Mouse (Mus musculus) spleen, postnatal 14 days (tissue): ENCODE results near the gene Lima1.
A peak's percentile ranks its signal among the peaks of the same experiment; 100 is the strongest.
"Not testable (repeated sequence)": the region's sequence is repeated elsewhere in the genome, so short reads cannot be mapped to it uniquely, and the experiment has no call there.

ENCODE experiments used
- DNase-seq, 2 experiments: peaks; one replicate each; pipeline ENCODE4 v3.0.0; 2021 to 2022; ENCODE audit warnings: low spot score in 2 of 2

Gene Lima1

DNA sequence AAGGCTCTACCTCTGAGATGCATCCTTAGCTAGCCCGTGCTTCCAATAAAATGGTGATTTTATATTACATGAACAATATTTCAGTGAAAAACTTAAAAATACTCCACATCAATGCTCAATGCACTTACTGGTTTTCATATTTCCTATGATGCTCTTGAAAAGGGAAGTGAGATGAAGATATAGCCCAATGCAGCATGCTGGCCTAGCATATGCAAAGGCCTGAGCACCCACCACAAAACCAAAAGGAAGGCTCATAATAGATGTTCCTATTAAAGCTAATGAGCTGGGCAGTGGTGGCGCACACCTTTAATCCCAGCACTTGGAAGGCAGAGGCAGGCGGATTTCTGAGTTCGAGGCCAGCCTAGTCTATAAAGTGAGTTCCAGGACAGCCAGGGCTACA, 69.6 kb downstream of the Lima1 start:
- no peak for DNase-seq

DNA sequence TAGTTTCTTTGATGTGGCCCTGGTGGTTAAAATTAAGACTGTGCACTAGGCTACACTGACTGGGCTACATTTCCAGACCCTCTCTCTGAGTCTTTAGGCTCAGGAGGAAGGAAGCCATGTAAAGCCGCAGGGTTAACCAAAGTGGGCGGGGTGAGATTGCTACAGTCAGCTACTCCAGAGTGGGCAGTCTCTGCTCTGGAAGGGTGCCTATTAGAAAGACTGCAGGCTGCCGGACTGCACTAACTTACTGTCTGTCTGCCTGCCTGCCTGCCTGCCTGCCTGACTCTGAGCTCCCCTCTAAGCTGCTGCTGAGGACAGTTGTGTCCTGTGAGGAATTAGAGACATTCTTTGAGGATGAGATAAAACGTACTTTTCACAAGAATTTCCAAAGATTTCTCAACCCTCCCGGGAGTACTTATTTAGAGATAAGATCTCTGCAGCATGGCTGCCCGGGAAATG, 72.0 kb downstream of the Lima1 start:
- DNase-seq, result no peak

DNA sequence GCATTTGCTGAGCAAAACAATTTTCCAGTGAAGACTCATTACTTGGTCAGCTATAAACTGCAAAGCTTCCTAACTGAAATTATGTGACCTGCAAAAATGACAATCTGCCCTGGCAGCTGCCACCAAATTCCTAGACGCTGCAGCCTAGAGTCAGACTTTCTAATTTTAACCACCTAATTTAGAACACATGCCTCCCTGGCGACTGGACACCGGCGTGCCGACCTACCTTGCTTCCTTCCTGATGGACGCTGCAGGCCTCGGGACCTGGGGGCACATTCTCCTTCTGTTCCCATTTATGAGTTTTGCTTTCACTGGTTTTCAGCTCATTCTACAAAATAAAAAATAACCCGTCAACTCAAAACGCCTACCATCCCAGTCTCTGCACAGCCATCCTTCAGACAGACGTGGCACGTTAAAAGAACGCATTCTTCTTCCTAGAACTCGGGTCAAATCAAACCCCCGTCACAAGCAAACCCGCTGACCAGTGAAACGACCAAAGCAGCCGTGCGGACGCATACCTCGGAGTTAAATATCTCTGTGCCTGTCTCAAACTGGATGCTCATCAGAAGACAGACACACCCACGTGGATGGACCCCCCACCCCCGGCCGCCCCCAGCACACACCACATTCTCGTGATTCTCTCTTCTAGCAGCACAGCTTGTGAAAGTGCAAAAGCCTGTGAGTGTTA, 73.2 kb downstream of the Lima1 start:
- no peak for DNase-seq

DNA sequence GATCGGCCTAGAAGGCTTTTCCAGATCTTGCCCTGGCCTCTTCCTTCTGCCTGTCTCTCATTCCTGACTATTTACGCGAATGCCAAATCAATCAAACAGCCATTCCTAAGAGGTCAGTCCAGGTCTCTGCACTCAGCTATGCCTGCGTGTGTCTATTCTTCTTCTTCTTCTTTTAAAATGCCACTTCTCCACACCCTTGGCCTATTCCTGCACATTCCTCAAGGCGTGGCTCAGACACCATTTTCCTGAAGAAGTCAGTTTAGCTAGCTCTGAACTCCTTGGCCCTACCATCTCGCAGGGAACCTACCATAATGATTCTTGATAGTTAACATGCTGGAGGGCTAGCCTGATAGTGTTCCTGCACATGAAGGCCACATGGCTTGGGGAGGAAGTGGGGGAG, 75.5 kb downstream of the Lima1 start:
- no peak for DNase-seq

DNA sequence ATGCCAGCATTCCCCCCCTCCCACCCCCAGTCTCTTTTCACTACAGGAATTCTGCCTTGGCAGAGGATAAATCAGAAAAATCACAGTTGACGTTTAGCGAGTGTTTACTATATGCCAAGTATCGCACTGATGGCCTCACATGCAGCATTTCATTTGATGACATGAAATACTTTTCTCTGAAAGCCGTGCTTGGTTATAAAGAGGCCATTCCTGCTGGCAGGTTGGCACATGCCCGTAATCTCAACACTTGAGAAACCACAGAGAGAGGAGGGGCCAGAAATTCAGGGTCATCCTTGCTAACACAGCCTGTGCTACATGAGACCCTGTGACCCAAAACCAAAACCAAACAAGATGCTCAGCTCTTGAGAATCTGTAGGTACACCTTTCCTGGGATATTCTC, 77.4 kb downstream of the Lima1 start:
- no peak for DNase-seq

DNA sequence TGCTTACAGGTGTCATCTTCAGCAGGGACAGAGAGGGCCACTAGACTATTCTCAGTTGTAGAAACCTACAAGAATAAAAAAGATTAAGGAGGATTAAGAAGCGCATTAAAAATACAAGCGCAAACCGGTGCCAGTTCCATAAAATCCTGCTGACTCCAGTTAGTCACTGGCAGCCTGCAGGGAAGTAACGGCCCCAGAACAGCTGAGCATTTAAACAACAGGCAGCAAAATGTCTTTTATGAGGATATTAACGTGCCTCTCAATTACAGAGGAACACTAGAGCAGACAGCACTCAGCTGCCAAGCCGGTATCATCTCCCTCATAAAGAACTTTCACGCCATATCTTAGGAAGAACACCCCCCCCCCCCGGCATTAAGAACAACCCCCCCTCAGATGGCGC, 78.5 kb downstream of the Lima1 start:
- DNase-seq, result no peak

DNA sequence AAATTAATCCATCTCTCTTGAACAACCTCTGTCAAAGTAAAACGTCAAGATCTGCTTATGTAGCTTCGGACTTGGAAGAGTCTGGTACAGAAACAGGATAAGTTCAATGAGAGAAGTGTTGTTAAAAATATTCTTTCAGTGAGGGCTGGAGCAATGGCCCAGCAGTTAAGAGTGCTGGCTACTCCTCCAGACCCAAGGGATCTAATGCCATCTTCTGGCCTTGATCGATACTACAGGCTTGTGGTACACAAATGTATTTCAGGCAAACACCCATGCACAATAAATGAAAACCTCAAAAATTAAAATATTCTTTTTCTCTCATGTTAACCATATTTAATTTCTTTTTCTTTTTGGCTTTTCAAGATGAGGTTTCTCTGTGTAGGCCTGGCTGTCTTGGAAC, 79.2 kb downstream of the Lima1 start:
- no peak for DNase-seq

DNA sequence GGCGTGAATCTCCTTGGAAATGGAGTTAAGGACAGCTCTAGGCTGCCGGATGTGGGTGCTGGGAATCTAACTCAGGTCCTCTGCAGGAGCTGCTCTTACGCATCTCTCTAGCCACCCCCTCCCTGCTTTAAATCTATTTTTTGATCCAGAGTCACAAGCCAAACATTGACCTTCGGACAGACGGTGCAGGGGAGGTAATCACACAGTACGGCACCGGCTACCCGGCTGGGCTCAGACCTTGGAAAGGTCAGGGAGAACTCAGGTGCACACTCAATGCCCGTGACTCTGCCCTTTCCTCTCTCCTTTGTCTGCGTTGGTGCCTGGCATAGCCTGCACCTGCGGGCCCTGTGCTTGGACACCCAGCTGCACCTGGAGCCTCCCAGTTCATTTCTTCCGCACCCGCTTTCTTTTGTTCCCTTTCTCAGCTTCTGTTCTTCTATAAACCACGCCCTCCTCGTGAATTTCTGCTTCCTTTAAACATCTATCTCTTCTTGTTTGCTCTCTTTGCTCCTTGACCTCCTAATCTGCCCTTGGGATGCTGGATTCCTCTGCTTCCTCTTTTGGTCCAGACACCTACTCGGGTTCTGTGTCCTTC, 82.9 kb downstream of the Lima1 start:
- DNase-seq, result no peak

DNA sequence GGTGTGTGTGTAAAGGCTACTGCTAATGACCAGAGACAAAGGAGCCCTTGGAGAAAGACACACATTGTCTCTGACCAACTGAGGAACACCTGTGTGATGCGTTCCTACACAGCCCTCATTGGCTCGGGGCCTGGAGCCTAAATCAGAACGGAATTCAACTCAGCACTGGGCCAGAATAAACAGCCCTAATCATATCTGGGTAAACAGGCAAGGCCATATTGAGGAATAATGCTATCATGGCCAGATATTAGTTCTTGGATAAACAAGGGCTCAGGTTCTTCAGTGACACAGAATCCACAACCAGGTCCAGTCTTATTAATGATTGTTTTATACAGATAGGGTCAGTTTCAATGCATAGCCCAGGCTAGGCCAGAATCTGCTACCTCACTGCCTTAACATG, 84.3 kb downstream of the Lima1 start:
- no peak for DNase-seq

DNA sequence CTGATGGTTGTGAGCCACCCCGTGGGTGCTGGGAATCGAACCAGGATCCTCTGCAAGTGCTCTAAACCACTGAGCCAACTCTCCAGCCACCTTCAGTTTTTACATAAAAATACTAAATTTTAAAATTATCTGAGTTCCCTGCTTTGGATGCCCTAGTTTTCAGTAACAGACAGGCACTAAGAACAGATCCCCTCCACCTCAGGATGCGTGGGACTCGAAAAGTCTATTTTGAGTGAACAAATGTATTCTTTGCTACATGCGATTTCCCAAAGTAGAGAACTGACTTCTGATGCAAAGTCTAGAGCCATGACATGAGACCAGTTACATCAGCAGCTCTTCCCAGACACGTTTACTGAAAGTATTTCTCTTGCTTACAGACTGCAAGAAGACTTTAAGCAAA, 84.8 kb downstream of the Lima1 start:
- DNase-seq, result no peak

DNA sequence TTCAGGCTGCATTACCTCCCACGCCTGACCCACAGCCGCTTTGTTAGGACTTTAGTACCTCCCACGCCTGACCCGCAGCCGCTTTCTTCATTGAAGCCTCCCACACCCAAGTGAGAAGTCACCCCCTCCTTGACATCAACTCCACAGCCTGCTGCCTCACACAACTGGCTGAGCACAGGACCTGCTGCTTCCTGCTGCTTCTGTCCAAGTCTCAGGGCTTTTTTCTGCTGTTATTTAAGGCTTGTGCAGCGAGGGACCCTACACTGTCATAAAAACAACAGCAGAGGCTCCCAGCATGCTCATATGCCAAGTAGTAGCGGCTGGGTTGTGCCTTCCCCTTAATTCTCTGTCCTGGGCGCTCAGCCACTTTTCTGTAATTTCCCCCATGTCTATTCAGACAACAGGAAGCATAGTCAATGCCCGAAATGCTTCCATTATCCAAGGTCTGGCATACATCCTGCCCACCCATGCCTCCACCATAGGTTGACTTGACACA, 87.6 kb downstream of the Lima1 start:
- DNase-seq, result no peak

DNA sequence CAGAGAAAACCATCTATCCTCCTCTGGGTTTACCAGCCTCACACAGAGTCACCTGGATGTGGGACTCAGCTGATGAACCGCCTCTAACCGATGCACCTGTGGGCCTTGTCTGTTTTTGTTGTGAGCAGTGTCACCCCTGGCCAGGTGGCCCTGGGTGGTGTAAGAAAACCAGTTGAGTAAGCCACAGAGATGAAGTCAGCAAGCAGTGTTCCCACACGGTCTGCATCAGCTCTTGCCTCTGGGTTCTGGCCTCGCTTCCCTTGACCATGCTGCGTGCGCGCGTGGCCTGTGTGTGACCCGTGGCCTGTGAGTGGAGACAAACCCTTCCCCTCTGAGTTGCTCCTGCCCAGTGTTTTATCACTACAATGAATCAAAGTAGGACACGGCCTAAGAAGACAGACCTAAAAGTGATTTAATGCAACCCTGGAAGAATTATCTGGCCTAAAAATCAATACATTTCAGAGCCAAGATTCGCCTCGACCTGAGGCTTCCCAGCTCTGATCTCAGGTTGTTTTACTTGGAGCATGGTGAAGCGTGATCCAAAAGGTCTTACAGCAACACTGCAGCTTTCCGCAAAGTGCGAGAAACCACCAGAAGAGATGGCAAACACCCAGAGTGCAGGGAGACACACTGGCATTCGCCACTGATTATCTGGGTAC, 96.5 kb downstream of the Lima1 start:
- no peak for DNase-seq

DNA sequence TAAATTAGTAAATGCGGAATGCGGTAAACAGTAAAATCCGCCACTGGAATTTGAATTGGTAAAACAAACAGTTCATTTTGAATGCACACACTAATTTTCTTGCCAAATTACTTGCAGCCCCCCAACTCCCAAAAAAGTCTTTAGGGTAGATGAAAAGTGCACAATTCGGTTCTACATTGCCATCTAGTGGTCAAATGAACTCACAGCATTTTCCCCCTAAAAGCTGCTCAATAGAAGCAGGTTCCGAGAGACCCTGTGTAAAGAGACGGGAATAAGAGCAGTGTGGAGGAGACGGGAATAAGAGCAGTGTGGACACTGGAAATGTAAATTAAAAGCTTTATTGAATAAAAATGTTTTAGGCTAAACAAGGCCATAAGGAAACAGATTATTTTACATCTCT, 97.1 kb downstream of the Lima1 start:
- DNase-seq, result no peak

DNA sequence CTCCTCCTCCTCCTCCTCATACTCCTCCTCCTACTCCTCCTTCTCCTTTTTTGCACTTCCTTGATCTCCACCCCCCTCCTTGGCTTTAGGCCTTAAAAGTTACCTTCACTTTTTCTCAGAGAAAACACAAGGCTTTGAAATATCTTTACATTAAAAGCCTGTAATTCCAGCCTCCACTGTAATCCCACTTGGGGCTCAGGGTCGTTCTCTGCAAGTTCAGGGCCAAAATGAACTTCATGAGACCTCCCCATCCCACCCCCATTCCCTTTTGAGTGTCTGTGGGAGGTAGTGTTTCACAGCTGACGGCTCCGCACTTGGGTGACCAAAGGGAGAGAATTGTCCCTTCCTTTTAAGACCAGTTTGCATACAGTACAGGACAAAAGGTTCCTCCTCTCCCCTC, 102.3 kb downstream of the Lima1 start:
- no peak for DNase-seq

DNA sequence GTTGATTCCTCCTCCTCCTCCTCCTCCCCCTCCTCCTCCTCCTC, 102.6 kb downstream of the Lima1 start, which contains the start of gene Cers5:
Gene Cers5 (minus strand): TSS at position 5 of the 44 bp plus-strand sequence.
- DNase-seq, result not testable (repeated sequence)

DNA sequence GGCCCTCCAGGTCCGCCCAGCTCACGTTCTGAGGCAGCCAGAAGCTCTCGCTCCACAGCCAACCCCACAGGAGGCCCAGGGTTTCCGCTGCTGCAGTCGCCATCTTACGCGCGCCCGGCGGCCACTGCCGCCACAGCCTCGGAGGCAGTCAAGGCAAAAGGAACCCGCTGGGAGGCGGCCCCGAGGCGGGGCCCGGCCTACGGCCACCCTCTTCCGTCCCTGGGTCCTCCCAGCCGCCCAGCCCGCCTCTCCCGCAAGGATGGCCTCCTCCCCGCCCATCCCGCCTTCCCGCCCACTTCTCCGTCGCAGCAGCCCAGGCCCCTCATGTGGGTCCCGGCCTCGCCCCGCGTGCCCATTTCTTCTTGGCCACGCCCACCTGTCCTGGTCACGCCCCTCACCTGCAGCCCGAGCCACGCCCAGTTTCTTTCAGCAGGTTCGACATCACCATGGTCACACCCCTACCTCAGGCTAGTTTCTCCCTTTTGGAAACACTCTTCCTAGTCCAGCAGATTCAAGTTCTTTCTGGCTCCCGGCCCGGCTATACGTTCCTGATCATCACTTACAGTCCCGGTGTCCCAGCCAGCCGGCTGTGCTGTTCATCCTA, 102.9 kb downstream of the Lima1 start:
- peak; percentile 65 to 70 for DNase-seq

DNA sequence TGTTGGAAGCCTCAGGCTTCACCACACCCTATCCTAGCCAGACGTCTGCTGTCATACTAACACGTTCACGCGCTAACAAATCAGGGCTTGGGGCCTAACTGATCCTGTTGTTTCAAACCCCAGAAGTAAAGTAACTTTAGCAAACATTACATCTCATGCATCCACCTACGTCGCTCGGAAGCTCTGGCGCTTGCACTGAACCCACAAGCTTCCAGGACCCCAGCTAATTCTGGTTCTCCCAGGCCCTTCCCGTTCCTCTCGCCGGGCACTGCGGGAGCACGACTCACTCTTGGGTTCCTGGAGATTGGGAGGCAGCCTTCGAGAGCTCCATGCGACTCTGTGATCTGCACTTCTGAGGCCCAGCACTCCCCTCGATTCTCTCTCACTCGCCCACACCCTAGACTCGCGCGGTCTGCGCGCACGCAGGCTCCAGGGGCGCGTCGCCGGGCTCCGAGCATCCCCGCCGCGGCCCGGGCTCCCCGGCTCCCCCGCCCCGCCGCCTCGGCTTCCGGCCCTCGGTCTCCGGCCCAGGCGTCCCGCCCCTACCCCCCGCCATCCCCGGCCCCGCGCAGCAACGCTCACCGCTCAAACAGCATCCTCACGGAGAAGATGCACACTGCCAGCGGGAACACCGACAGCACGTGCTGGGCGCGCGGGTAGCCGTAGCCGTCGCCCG, 103.5 kb downstream of the Lima1 start:
- DNase-seq, result peak in 1 of 2 experiments; percentile 12

DNA sequence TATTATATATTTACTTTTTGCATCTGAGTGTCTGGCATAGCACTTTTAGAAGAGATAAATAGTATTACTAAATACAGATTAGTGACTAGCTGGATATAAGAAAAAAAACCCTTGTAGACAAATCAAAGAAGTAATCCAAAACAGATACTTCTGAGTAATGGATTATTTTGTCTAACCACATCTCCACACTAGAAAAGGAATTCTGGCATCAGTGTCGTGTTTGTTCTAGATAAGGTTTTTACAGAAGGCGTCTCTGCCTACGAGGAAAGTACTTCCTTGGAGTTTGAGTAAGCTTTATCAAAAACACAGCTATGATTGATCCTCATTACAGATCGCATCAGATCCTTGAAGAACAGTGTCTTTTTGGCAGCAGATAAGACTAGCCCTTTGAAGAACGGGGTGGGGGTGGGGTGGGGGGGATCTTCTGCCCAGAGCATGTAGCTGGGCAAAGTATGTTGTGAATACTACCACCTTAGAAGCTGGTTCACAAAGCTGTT, 104.2 kb downstream of the Lima1 start:
- no peak for DNase-seq

DNA sequence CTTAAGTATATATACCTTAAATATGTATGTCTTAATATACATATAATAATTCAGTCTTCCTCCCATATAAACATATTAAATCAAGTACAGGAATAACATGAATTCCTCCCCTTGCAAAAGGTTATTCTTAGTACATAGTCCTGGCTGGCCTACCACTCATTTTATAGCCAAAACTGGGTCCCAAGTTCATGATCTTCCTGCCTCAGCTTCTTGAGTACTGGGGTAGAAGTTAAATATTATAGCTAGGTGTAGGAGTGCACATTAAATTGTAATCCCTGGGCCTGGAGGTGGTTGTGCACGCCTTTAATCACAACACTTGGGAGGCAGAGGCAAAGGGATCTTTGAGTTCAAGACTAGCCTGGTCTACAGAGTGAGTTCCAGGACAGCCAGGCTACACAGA, 106.5 kb downstream of the Lima1 start:
- no peak for DNase-seq

DNA sequence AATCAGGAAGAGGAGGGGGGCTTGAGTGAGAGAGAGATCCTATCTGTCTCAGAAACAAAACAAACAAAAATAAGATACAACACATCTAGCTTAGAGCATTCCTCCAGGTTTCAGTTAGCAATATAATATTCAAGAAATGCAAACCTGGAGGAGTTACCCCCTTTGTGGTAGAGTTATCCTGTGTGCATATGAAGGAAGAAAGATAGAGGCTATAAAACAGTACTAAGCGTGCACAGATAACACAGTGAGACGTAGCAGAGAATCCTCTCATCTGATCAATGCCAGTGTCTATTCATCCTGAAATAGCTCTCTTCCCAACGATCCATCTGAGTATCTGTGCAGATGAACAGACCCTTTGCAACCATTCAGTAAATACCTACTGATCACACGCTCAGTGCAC, 107.8 kb downstream of the Lima1 start:
- DNase-seq, result no peak

DNA sequence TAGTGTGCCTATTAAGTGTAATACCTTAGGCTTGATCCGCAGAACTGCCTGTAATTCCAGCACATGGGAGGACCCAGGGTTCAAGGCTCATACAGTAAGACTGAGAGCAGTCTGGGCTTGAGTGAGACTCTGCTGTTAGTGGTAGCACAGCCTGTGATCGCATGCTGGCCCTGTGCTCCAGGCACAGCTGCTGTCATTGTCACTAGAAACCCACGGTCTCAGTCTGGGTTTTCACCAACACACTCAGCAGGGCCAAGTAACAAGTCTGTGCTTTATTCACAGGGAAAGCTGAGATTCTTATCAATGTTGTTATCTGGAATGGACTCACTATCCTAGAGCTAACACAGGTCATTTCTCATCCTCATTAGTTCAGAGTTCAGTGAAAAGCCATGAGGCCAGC, 121.1 kb downstream of the Lima1 start:
- no peak for DNase-seq

DNA sequence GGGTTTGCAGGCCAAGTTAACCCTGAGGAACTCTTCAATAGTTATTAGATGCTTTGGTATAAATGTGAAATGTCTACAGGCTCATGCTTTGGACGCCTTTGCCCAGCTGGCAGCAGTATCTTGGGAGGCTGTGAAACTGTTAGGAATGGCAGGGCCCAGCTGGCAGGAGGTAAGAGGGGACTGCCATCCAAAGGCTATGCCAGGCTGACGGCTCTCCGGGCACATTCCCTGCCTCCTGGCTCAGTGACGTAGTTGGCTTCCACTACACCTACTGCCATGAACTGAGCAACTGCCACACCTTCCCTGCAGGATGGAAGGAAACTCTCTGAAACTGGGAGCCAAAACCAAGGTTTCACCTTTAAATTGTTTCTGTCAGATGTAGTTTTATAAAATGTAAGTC, 135.0 kb downstream of the Lima1 start:
- DNase-seq, result no peak

DNA sequence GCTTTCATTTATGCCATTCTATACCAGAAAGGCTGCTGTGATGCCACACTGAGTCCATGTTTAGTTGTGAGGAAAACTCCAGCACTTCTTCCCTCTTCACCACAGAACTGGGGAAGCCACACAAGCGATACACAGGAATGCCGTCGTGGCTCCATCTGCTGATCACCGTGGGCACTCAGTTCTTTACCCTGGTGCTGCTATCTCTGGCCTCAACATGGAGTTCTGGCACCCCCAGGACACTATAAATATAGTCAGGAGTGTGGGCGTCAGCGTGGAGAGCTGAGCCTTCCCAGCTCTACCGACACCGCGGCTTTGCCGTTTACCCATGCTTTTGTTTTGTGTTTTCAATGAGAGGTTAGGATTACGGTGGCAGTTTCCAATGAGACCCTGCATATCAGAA, 138.6 kb downstream of the Lima1 start:
- no peak for DNase-seq
